Mouse (Mus musculus) kidney, postnatal 25 days (tissue): ENCODE results near the gene Dennd4c.

Experiments used
- DNase-seq, 2 experiments: peaks; one replicate each; pipeline ENCODE4 v3.0.0; 2021; ENCODE audit warnings: mixed read lengths in 2 of 2

Gene Dennd4c

GRCm38 (mm10) chr4:86885790-86886159 is 137.4 kb downstream of the Dennd4c start:
- DNase-seq, result no peak

GRCm38 (mm10) chr4:86886160-86886878 is 138.0 kb downstream of the Dennd4c start:
- DNase-seq, result peak; percentile 72 to 83

- peak in 1 of 2 experiments; percentile 20 for DNase-seq
Measured at GRCm38 (mm10) chr4:86887879-86888278, 139.5 kb downstream of the Dennd4c start.

- peak; percentile 38 to 77 for DNase-seq
Measured at GRCm38 (mm10) chr4:86897411-86897810, 149.1 kb downstream of the Dennd4c start.

GRCm38 (mm10) chr4:86898791-86899474 is 150.6 kb downstream of the Dennd4c start:
- DNase-seq, result peak; percentile 78 to 89
